Mouse (Mus musculus) neutrophil, adult 65 days (primary cell): ENCODE data around the gene Siglecg. TPM values are rescaled to one million over a fixed set of nuclear protein-coding genes. Genes with fewer than 3 reads are reported as not detected.

Experiments used
- total RNA-seq: library from RNA; stranded (reverse); gene quantifications from 2 replicates; pipeline ENCODE4 v1.2.4, GENCODE M21; 2023

Siglecg gene
- total RNA-seq, result 61.1 and 72.3 TPM in 2 replicates

DNA sequence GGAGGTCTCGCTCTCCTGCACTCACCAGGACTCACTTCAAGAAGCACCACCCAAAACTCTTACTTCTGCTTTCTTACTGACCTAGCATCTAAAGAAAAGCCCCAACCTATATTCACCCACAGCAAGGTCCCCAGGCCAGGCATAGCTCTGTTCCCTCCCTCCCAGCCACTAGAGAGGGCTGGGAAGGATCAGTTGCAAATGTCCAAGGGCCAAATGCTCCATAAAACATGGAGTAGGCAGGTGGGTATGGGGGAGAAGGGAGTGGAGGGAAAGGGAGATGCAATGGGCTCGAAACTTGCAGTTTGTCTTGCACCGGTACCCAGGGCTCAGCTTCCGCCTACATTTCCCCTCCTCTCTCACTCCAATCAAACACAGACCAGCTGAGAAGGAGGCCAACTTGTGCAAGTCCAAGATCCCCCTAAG is at the start of gene Siglecg:
Siglecg (plus strand) TSS at position 74 of the 423 bp plus-strand sequence.

DNA sequence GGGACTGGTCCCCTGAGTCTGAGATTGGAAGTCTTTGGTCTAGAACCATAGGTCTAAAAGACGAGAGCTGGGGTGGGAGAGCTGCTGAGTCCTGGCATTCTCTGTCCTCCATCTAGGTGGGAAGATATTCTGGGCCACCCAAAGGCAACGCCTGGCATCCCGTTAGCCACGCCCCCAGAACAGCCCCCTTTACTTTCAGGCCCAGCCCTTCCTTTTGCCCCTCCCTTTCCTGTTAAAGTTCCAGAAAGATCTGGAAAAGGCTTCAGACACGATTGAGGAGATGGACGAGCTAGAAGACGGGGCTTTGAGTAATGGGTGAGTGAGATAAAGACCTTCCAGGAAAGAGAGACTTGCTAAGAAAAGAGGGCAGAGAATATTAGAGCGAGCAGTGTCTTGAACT is 19.4 kb downstream of the Siglecg start, which contains the start of gene Lim2:
Lim2 (plus strand) TSS at position 265 of the 400 bp plus-strand sequence.

DNA sequence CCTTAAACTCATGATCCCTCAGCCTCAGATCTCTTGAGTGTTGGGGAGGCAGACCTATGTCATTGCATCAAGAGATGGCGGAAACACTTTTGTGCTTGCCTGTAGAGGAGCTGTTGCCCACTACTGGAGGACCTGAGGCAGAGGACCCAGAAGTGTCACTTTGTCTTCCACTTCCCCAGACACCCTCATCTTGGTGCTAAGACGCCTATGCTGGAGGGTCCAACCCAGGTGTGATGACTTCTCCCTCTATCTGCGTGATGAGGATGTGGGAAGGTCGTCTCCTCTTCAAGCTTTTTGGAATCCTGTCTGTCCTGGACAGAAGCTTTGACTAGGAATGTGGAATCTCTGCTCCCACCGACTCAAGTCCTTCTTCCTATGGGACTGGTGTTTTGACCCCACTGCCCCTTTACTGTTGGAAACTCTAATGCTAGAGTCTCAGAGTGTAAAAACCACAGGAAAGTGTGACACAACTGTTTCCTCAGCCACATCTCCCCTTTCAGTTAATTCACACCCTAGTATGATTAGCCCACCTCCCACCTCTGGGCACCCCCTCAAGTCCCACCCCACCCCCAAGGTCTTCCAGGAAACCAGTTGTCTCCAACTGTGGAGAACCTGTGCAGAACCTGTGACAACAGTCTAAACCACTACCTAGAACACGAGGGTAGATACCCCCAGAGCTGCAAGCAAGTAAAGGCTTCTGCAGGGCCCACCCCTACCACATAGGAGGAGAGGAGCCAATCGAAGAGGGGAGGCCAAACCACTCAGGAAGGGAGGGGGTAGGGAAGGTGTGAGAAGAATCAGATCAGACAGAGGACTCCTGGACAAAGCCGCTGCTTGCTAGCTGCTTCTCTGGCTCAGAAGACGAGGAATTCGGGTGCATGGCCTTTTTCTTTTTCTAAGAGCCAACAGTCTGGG is 28.6 kb downstream of the Siglecg start, which contains the start of gene Nkg7:
Nkg7 (plus strand) TSS at position 733 of the 915 bp plus-strand sequence.

DNA sequence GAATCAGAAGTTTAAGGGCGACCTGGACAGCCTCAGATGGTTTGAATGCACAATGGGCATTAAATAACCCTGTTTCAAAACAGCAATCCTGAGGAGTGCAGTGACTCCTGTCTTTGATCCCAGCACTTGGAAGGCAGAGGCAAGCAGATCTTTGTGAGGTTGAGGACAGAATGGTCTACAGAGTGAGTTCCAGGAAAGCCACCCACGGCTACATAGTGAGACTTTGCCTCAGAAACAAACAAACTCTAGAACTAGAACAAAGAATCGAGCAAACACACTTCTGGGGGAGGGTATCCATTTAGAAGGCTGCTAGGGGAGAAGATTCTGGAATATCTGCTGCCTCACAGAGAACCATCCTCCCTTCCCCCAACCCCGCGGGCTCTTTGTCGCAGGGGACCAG is 32.5 kb downstream of the Siglecg start, which contains the start of gene Cldnd2:
Cldnd2 (plus strand) TSS at position 301 of the 400 bp plus-strand sequence.

DNA sequence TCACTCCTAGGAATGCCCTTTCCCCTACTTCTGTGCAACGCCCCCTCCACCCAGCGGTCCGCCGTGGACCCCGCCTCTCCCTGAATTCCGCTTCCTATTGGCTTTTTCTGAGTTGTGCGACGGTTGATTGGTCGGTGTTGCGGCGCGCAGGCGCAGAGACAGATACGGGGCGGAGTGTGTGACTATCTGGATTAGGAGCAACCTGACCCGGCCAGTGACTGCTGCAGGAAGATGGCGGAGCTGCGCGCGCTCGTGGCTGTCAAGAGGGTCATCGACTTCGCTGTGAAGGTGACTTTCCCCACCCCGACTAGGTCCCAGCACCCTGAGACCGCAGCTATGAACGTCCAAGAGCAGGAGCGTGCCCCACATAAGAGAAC is 35.9 kb downstream of the Siglecg start, which contains the start of the genes Etfb and Gm45233:
Etfb (plus strand) TSS at position 167 of the 377 bp plus-strand sequence.
Gm45233 (plus strand) TSS at position 212 of the 377 bp plus-strand sequence.

DNA sequence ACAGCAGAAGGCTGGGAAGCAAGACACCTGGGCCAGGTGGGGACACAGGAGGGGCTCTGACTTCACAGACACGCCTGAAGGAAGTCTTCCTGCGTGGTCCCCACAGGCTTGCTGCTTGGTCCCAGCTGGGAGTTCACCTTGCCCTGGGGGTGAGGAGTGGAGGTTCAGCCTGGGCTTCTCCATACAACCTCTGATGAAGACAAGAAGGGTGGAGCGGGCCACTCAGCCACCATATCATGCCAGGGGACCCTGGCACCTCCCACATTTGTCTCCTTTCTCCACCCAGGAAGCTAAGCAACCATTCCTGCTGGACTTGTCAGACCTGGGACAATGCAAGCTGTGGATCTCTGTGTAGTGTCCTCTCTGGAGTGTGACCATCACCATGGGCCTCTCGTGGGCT is 54.8 kb downstream of the Siglecg start, which contains the start of gene Vsig10l:
Vsig10l (plus strand) TSS at position 301 of the 400 bp plus-strand sequence.

Other genes starting within 250 kb of the Siglecg start
- gene Zfp715, start 94.9 kb upstream of the Siglecg start, total RNA-seq, result 18.1 and 26.7 TPM in 2 replicates
- 9.6 and 11.8 TPM in 2 replicates for gene Siglecf, start 56.9 kb upstream of the Siglecg start, total RNA-seq
- not detected in 2 replicates for gene Lim2, start 19.5 kb downstream of the Siglecg start, total RNA-seq
- 18.8 and 33.1 TPM in 2 replicates for gene Nkg7, start 28.9 kb downstream of the Siglecg start, total RNA-seq
- not detected in 2 replicates for gene Cldnd2, start 32.6 kb downstream of the Siglecg start, total RNA-seq
- 51.2 and 76.8 TPM in 2 replicates for gene Etfb, start 35.9 kb downstream of the Siglecg start, total RNA-seq
- gene Gm45233, start 35.9 kb downstream of the Siglecg start, total RNA-seq, result not detected in 2 replicates
- 9.9 and 11.4 TPM in 2 replicates for gene Vsig10l, start 54.9 kb downstream of the Siglecg start, total RNA-seq
- gene Iglon5, start 81.9 kb downstream of the Siglecg start, total RNA-seq, result not detected in 2 replicates
- gene 4931406B18Rik, start 97.7 kb downstream of the Siglecg start, total RNA-seq, result 0.98 TPM in 1 of 2 replicates, not detected in the other
- gene Cd33, start 136.2 kb downstream of the Siglecg start, total RNA-seq, result 529 and 701 TPM in 2 replicates
- gene Zfp658, start 154.1 kb downstream of the Siglecg start, total RNA-seq, result 3.1 and 3.6 TPM in 2 replicates
- gene Zfp719, start 171.4 kb downstream of the Siglecg start, total RNA-seq, result 11.0 and 12.6 TPM in 2 replicates
- 0.41 and 0.63 TPM in 2 replicates for gene Zfp819, start 199.0 kb downstream of the Siglecg start, total RNA-seq
- not detected in 2 replicates for gene Ceacam18, start 226.5 kb downstream of the Siglecg start, total RNA-seq